Mouse (Mus musculus): Measurements from ENCODE around the gene Xpnpep2.
A peak's percentile ranks its signal among the peaks of the same experiment; 100 is the strongest.

Gene Xpnpep2

GRCm38 (mm10) chrX:48124132-48125071 lies 15.9 kb downstream of the Xpnpep2 start:
- peak; percentile 73 to 87 for DNase-seq (ENCODE audit: inconsistent age in 2 of 2, low spot score in 1 of 2)

- no peak for DNase-seq (ENCODE audit: inconsistent age in 2 of 2, low spot score in 1 of 2)
These were observed 18.5 kb downstream of the Xpnpep2 start for GRCm38 (mm10) chrX:48126903-48127476.

DNA sequence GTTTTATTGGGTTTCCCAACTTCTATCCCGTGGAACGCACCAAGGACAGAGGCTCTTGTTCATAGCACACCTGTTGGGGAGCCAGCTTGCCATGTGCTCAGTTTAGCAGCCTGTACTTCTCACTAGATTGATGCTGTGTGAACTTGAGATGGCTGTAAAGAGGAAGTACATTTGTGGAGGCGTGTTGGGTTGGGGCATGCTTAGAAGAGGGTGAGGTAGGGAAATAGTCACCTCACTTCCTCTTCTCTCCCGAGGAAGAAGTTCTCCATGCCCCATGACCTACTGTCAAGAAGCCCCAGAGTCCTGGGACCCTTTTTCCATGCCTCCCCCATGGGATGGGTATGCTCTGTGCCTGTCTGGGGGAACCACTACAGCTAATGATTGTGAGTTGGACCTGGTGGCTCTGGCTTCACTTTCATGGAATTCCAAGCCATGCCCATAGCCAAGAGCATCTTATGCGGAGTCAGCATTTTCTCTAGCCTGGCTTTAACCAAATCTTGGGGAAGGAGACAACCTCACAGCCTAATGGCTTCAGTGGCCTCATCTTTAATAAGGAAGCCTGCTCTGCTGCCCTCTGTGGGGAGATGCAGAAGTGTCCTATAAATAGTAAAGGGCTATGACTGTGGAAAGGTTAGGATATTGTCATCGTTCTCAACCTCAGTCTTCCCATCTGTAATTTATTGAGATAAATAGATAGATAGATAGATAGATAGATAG lies 19.1 kb downstream of the Xpnpep2 start:
- DNase-seq (ENCODE audit: inconsistent age in 2 of 2, low spot score in 1 of 2), result no peak

GRCm38 (mm10) chrX:48129167-48129566 lies 20.6 kb downstream of the Xpnpep2 start:
- DNase-seq (ENCODE audit: inconsistent age in 2 of 2, low spot score in 1 of 2), result no peak

- no peak for DNase-seq (ENCODE audit: inconsistent age in 2 of 2, low spot score in 1 of 2)
These were observed 28.4 kb downstream of the Xpnpep2 start for GRCm38 (mm10) chrX:48136935-48137334.

- DNase-seq (ENCODE audit: inconsistent age in 2 of 2, low spot score in 1 of 2), result no peak
These were observed 29.5 kb downstream of the Xpnpep2 start for GRCm38 (mm10) chrX:48138011-48138410.

DNA sequence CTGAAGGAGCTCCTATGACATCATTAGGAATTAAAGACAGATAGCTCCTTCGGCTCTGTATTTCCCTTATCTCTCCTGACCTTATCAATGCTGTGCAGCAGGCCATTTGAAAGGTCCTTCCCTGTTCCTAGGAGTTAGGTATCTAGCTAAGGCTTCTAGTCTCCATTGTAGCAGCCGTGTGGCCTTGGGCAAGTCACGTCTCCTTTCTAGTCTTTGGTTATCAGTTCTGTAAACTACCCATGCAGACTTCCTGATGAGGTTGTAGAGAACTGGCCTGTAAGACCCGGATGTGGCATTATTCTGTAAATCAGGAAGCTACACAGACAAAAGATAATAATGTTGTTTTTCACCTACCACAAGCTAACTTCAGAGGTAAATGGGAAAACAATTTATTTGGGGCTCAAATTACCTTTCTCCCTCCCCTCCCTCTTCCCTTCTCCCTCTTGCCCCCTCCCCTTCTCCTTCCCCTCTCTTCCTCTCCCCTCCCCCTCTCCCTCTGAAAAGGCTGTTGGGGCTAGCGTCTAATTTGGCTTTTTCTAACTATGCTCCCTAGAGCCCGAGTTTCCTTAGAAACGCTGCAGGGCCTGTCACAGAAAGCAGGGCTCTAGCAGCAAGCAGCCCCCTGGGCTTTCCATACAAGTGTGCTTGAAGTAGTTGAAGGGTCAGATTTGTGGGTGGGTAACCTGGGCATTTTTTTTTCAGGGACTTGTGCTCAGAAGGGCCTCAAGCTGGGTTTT lies 30.2 kb downstream of the Xpnpep2 start:
- DNase-seq (ENCODE audit: inconsistent age in 2 of 2, low spot score in 1 of 2), result no peak

DNA sequence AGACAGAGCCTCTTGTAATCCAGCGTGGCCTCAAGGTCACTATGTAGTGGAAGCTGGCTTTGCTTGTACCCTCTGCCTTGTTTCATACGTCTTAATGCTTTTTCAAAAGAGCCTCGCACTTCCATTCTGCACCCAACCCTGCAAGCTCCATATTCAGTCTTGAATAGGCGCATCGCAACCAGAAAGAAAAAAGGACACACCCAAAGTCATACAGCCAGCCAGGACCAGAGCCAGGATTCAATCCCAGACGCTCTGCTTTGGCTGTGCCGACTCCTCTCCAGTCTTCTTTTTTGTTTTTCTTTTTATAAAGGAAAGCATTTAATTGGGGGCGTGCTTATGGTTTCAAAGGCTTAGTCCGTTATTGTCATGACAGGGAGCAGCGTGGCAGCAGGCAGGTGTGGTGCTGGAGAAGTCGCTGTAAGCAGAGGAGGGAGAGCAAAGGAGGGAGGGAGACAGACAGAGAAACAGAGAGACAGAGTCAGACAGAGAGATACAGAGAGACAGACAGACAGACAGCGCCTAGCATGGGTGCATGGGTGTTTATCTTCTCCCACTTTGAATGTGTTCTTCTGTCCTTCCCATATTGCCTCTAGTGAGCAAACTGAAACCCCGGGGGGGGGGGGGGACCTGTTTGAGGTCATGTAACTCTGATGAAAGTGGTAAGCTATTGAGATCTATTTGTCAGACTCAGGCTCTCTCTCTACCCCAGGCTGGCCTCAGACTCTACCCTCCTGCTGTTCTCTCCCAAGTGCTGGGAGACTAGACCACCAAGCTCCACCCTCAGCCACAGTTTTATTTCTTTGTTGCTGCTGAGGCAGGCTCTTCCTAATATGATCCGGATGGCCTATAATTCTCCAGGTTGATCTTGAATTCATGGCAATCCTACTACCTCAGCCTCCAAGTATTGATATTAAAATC lies 31.1 kb downstream of the Xpnpep2 start:
- DNase-seq (ENCODE audit: inconsistent age in 2 of 2, low spot score in 1 of 2), result no peak

GRCm38 (mm10) chrX:48140286-48140877 lies 31.9 kb downstream of the Xpnpep2 start:
- no peak for DNase-seq (ENCODE audit: inconsistent age in 2 of 2, low spot score in 1 of 2)

- no peak for DNase-seq (ENCODE audit: inconsistent age in 2 of 2, low spot score in 1 of 2)
These were observed 33.0 kb downstream of the Xpnpep2 start for GRCm38 (mm10) chrX:48141481-48141880.

- DNase-seq (ENCODE audit: inconsistent age in 2 of 2, low spot score in 1 of 2), result peak; percentile 34 to 44
These were observed 35.1 kb downstream of the Xpnpep2 start for GRCm38 (mm10) chrX:48143415-48144335.

DNA sequence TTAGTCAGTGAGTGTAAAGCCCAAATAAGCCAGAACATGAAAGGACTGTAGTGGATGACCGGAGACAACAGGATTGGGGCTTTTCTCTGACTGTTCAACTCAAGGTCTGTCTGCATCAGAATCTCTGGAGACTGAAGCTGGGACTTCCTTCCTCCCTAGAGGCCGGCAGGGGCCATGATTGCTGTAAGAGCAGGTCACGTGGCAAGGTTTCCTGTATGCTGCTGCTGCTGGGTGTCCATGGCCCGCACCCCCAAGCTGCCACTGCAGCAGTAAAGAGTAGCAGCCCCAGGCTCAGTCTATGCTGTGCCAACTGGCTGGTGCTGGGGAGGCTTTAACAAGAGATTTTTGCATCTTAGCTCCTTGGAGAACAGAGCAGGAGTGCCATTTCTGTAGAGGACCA lies 37.7 kb downstream of the Xpnpep2 start, which contains the start of gene Sash3:
Sash3 (plus strand) TSS at position 175 of the 400 bp plus-strand sequence.
- no peak for DNase-seq (ENCODE audit: inconsistent age in 2 of 2, low spot score in 1 of 2)

DNA sequence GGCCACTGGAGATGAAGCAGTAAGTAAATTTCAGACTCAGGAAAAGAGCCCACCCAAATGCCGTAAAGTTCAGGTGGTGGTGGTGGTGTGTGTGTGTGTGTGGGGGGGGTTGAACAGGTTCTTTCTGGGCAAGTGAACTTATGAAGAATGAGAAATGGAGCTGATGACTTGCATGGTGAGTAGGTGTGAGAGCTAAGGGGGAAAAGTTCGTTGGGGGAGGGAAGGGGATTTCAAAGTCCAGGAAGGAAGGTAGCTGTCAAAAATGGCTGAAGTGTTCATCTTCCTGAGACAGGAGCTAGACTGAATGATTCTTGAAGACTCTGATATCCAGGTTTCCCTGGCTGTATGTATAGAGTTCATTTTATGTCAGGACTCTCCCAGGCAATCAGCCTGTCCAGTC lies 38.7 kb downstream of the Xpnpep2 start:
- DNase-seq (ENCODE audit: inconsistent age in 2 of 2, low spot score in 1 of 2), result no peak

- DNase-seq (ENCODE audit: inconsistent age in 2 of 2, low spot score in 1 of 2), result no peak
These were observed 39.2 kb downstream of the Xpnpep2 start for GRCm38 (mm10) chrX:48147741-48148186.

GRCm38 (mm10) chrX:48152106-48152505 lies 43.6 kb downstream of the Xpnpep2 start:
- no peak for DNase-seq (ENCODE audit: inconsistent age in 2 of 2, low spot score in 1 of 2)

DNA sequence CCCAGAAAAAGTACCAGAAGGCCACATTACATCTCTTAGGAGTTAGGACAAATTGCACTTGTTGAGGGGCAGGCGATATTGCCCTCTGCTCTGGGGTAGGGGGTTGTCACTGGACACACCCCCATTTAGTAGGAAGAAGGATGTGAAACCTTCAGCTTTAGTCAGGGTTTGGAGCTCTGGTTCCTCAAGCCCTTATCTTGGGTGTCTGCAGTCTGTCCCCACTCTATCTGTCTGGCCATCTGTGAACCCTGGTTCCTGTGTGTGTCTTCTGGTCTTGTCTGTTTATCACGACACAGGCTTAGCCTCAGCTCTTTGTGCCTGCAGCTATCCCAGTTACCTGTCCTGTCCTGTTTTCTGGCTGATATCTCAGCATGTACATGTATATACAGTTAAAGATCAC lies 44.9 kb downstream of the Xpnpep2 start:
- no peak for DNase-seq (ENCODE audit: inconsistent age in 2 of 2, low spot score in 1 of 2)

GRCm38 (mm10) chrX:48153949-48154348 lies 45.4 kb downstream of the Xpnpep2 start:
- DNase-seq (ENCODE audit: inconsistent age in 2 of 2, low spot score in 1 of 2), result no peak

DNA sequence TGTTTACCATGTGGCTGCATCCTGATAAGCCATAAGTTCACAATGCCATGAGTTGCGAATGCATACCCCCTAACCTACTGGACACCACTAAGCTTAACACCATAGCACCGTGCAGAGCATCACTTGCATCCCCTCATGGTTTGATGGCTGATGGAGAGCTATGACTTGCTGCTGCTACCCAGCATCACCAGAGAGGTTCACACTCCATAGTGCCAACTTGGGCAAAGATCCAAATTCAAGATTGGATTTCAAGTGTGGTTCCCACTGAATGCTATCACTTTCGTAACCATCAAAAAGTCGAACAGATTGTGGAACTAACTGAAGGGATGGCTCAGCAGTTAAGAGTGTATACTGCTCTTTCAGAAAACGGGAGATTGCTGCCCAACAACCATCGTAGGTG lies 47.0 kb downstream of the Xpnpep2 start:
- no peak for DNase-seq (ENCODE audit: inconsistent age in 2 of 2, low spot score in 1 of 2)

All from adrenal gland, adult (tissue).